Mouse (Mus musculus) C2C12 (cell line): ENCODE measurements around the gene Kcnj2.

ENCODE experiments used
- MAX ChIP-seq: IDR thresholded peaks from one replicate; pipeline ENCODE4 v1.6.1; 2011; ENCODE audit warnings: mild to moderate bottlenecking, control low read depth
- MYOD1 ChIP-seq: IDR thresholded peaks from one replicate; pipeline ENCODE4 v1.6.1; 2011; ENCODE audit warnings: low read depth; ENCODE audit not compliant: control insufficient read depth, insufficient read length

GRCm38 (mm10) chr11:111057435-111057834 is 8.5 kb upstream of the Kcnj2 start:
- no peak for TF ChIP-seq MAX
- TF ChIP-seq MYOD1 = no peak
